Mouse (Mus musculus) layer of hippocampus, adult 8-10 months (tissue): ENCODE data around the gene Fam189b. TPM values are rescaled to one million over a fixed set of nuclear protein-coding genes. Genes with fewer than 3 reads are reported as not detected.
"Not testable (repeated sequence)": the region's sequence is repeated elsewhere in the genome, so short reads cannot be mapped to it uniquely, and the experiment has no call there.

ENCODE experiments used
- DNase-seq, 2 experiments: peaks; one replicate each; pipeline ENCODE4 v3.0.0; 2022; ENCODE audit warnings: low spot score in 2 of 2
- total RNA-seq, 4 experiments: library from RNA; stranded (reverse); gene quantifications; 2 replicates each; pipeline ENCODE4 v1.2.4; 2022

The Fam189b gene
- total RNA-seq: 10 to 100 TPM; 52.6 to 54.5 (median 53.5) TPM

- peak; percentile 89 to 91 for DNase-seq
These were observed at the start of gene Fam189b for GRCm38 (mm10) chr3:89183058-89183958. Gene Fam189b, plus strand, starts transcription at chr3:89183143.

- DNase-seq: no peak
These were observed 49.2 kb upstream of the Fam189b start for GRCm38 (mm10) chr3:89133752-89134151.

GRCm38 (mm10) chr3:89135958-89136357, 47.0 kb upstream of the Fam189b start, which contains the start of gene Pklr:
Gene Pklr, plus strand, starts transcription at chr3:89136142.
- DNase-seq: no peak

GRCm38 (mm10) chr3:89136365-89136764, 46.6 kb upstream of the Fam189b start:
- DNase-seq: no peak

- DNase-seq: no peak
These were observed 38.1 kb upstream of the Fam189b start for GRCm38 (mm10) chr3:89144821-89145220.

- DNase-seq: no peak
These were observed 37.4 kb upstream of the Fam189b start for GRCm38 (mm10) chr3:89145566-89145965.

GRCm38 (mm10) chr3:89147101-89147978, 35.6 kb upstream of the Fam189b start:
- DNase-seq: no peak

GRCm38 (mm10) chr3:89147979-89148311, 35.0 kb upstream of the Fam189b start:
- DNase-seq: no peak

GRCm38 (mm10) chr3:89148567-89148966, 34.4 kb upstream of the Fam189b start:
- DNase-seq: no peak

GRCm38 (mm10) chr3:89152084-89152835, 30.7 kb upstream of the Fam189b start:
- DNase-seq: no peak

- no peak for DNase-seq
These were observed 26.0 kb upstream of the Fam189b start for GRCm38 (mm10) chr3:89156951-89157350.

GRCm38 (mm10) chr3:89158651-89159050, 24.3 kb upstream of the Fam189b start:
- no peak for DNase-seq

GRCm38 (mm10) chr3:89159211-89159610, 23.7 kb upstream of the Fam189b start:
- DNase-seq: no peak

- no peak for DNase-seq
These were observed 23.2 kb upstream of the Fam189b start, which contains the start of gene Hcn3 for GRCm38 (mm10) chr3:89159616-89160344. Gene Hcn3, minus strand, starts transcription at chr3:89160196.

GRCm38 (mm10) chr3:89161207-89161606, 21.7 kb upstream of the Fam189b start:
- not testable (repeated sequence) for DNase-seq

- DNase-seq: no peak
These were observed 21.2 kb upstream of the Fam189b start for GRCm38 (mm10) chr3:89161786-89162185.

- DNase-seq: no peak
These were observed 19.8 kb upstream of the Fam189b start for GRCm38 (mm10) chr3:89163123-89163522.

GRCm38 (mm10) chr3:89163643-89164245, 19.2 kb upstream of the Fam189b start:
- no peak for DNase-seq

- peak; percentile 91 for DNase-seq
These were observed 18.3 kb upstream of the Fam189b start, which contains the start of gene Clk2 for GRCm38 (mm10) chr3:89164506-89165267. Gene Clk2, plus strand, starts transcription at chr3:89164795.
